Mouse (Mus musculus): ENCODE measurements around the gene St7.

St7 gene

DNA sequence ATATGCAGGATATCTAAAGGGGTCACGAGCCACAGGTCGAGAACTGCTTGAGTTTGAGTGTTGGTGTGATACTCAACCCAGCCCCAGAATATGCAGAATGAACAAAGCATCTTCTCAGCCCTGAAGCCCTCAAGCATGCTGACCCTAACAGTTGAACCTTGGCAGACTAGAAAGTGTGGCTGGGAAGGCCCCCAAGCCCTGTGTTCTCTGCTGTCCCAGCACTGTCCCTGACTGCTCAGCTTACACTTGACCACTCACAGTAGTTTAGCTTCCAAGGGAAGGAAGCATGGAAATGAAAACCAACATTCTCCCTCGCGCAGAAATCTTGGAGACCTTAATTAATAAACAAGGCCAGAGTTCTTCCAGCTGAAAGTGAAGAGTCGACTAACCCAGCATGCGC, 219.6 kb downstream of the St7 start:
- DNase-seq = no peak

DNA sequence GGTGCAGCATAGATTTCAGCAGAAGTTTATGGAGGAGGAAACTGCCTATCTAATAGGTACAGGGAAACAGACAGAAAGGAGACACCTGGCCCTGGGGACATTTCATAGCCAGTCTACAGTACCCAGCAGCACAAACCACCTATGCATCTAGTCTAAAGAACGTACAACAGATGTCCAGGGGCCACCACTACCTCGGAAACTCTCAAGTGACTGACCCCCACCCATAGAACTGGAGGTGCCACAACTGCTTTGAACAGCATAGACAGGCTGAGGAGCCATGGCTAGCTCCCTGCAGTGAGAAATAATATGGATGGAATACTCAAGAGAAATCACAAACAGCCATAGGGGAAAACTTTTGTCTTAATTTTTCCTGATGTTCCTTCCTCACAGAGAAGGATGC, 220.1 kb downstream of the St7 start:
- DNase-seq = no peak

DNA sequence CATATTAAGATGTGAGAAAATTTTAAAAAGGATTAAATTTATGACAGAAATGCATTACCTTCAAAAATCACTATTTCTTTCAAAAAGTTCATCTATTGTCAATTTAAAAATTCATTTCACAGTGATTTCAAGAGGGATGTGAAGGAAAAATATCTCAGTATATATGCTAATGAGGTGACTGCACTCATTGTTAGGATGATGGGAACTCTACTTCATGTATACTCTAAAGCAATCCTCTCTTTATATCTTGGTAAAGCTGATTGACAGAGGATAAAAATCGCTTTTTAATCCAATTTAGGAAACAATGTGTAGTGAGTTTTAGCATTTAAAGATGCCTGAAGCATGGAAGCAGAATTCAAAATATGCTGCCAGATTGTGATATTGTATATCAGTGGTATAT, 220.6 kb downstream of the St7 start:
- no peak for DNase-seq

DNA sequence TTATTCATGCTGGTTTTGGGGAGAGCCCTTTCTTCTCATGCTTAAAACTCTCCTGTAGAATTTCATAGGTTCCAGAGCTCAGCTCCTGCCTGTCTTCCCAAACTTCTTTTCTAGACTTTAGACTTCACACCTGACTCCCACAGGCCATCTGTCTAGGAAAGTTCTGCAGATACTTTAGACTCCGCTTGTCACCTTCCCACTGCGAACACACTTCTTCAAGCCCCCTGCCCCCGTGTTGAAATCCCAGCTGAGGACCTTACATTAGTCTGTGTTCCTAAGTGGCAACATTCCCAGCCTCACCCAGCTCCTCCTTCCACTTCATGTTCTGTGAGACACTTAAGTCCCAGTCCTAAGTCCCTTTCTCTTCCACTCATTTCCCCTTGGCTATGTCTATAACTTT, 221.6 kb downstream of the St7 start:
- no peak for DNase-seq

DNA sequence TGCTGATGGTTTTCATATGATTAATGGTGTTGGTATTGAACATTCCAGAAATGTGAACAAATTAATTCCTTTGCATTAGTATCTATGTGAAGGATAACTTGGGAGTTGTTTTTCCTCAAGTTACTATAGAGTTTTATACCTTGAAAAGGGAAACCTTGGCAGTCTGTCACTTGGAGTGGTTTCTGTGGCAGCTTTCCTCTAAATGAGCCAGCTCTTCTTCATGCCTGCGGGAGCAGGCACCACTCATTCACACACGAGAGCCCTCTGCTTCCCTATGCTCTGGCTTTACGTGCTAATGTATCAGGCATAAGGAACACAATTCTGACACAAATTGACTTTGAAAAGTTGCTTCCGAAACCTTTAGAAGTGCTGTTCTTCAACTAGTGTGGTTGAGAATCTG, 224.5 kb downstream of the St7 start:
- no peak for DNase-seq

DNA sequence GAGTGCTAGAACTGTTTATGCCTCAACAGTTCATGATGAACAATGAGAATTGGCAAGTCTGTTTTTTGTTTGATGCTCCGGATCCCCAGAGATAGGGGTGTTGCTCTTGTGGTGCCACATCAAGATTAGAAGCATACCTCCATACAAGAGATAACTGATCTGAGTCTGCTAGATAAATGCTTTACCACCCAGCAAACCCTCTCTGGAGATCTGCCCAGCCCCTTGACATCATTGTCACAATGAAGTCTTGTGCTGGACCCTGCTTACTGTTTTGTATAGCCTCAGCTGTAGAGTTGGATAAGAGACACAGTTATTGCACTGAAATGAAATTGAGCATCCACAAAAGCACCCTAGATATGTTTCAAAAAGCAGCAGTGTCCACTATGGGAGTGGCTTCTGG, 229.4 kb downstream of the St7 start:
- DNase-seq = no peak

DNA sequence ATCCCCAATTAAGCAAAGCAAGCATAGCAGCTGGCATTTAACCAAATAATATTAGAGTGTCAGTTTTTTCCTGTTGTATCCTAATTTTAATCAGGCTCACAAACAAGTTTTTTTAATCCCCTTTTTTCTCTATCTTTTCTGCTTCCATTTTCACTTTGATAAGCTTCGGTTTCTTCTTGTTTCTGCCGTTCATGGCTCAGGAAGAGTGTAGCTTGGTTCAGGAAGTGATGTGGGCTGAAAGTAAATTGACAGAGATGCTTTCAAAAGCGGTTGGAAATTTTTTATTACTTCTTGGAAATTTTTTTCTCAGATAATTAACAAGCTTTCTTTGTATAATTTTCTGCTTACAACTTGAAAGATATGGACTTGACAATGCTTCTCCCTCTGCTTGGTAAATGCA, 230.2 kb downstream of the St7 start:
- DNase-seq = no peak

DNA sequence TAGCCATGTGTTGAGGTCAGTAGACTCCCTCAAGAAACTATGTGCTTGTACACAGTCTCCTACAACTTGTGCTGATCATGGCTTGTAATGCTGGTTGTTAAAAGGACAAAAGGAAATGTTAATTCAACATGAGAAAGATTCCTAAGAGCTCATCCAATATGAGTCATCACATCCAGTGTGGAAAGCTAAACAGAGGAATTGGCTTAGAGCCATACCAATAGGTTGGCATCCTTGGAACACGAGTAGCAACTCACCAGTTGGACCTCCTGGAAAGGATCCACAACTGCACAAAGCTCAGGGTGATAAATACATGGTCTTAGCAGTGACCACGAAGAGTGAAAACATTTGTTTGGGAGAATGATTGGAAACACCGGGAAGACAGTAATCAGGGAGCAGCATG, 230.6 kb downstream of the St7 start:
- no peak for DNase-seq

DNA sequence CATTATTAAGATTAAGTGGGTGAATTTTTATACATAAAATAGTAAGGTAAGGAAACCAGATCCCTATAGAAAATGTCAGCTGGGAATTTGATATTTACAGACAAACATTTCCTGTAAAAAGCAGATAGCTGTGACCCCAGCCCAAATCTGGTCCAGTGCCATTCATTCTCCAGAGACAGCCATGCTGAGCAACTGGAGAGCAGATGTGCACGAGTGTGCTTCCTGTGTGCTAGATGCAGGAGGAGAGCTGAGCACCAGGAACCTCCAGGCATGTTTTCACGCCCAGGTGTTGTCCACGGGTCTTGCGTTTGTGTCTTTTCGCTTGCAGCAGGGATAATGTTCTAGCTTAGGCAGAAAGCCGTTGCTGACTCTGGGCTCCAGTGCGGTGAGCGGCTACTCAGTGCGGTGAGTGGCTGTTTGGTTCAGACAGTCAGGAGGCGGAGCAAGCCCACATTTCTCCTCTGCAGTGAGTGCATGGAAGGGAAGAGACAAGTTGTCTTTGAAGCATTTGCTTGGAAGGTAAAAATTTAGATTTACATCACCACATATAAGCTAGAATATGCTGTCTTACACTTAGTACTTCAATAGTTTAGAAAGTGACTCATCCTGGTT, 231.3 kb downstream of the St7 start:
- no peak for DNase-seq

DNA sequence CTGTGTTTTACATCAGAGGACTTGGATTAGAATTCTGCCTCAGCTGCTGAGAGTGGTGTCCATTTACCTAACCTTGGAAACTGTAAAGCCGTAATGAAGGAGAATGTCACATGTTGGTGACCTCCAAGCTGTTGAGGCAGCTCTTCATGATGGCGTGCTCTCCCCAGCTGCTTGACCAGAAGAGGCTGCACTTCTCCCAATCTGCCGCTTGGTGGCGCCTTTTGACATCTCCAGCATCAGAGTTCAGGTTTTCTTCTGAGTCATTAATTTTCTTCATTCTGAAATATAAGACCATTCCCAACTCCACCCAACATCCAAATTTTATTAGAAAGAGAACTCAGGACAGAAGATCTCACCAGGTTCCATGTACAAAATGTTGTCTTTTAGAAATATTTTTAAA, 232.5 kb downstream of the St7 start:
- no peak for DNase-seq

DNA sequence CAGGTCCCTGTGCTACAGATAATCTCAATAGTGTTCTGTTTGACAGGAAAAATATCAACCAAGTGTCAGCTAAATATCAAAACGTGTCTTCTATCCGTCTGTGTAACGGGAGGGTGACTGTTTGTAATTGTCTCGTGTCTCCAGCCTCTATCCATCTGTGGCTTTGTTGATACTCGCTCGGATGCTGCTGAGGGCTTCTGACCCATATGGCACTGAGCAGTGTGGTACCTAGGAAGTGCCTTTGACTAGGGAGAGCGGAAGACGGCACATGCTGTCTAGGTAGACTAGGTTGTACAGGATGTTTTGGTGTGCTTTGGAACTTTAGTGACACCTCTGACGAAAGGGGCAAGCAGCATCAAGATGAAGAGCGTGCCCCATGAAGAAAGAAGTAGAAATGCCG, 235.0 kb downstream of the St7 start:
- DNase-seq = no peak

DNA sequence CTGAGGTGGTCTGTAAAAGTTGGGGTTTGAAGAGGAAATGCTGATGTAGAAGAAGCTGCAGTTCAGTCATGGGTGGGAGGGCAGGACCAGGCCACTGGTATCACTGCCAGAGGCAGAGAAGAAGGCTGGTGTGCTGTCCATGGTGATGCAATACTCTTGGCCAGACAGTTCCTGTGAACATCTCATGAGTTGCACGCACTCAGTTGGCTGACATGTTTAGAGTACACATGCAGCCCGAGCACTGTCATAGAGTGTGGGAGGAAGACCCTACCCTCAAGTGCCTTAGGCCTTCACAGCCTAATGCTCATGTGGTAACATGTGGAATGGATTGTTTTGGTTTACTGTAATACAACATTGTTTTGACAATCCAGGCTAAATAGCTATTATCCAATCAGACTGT, 238.5 kb downstream of the St7 start:
- no peak for DNase-seq

DNA sequence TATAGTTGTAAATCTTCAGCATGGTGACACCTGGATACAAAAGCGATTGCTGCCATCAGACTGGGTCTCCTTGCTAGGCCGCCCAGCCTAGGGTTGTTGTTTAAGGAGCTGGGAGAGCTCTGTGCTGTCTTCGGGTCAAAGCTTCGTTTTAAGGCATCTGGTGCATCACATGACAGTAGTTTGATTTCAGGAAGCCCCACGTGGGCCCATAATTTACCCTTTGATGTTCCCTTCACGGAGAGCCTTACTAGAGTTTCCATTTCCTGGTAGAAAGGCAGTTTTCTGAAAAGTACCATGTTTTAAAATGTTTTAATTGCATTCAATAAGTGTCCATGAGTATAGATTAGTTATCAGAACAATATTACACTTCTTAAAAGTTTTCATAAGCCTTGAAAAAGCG, 239.1 kb downstream of the St7 start:
- DNase-seq = no peak

DNA sequence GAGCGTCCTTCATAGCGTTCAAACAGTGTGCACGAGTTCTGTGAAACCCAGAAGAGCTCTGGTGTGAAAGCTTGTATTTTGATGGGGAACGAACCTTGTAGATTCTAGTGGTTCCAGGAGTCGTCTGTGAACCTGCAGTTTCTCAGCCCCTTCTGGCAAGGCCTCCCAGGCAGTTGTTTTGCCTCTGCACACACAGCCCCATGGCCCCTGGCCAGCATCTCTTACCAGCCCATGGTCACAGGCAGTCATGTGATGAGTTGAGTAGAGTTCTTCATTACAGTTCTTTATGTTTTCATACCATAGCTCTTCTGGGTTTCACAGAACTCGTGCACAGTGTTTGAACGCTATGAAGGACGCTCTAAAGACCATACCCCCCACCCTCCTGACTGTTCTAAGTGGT, 240.1 kb downstream of the St7 start:
- DNase-seq = no peak

DNA sequence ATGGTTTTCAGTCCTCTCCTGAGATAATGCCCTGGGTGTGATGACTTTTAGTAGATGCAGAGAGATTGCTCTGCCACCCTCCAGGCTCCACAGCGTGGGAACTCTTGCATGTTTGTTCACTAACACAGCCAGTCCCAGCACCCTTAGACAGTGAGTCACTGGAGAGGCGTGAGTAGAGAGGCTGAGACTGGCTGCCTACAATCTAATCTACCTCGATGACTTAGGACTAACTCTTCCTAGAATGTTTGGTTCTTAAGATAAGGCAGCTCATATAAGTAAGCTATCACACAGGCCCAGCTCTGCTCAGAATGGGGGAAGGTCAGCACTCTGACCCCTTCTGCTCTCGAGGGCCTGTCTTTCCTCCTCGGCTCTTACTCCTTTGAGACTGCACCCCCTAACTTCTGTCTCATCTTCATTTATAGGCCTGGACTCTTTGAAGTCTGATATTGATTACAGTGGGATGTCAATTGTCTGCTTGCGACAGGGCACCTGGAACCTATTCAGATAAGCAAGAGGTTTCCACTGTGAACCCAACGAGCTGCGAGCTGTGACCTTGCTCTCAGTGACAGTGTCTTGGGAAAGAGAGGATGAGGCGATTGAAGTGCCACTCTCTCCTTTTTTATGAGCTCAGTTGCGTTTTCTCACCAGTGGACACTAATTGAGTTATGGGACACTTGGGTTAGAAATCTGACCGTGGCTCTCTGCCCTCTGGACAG, 246.1 kb downstream of the St7 start:
- no peak for DNase-seq

DNA sequence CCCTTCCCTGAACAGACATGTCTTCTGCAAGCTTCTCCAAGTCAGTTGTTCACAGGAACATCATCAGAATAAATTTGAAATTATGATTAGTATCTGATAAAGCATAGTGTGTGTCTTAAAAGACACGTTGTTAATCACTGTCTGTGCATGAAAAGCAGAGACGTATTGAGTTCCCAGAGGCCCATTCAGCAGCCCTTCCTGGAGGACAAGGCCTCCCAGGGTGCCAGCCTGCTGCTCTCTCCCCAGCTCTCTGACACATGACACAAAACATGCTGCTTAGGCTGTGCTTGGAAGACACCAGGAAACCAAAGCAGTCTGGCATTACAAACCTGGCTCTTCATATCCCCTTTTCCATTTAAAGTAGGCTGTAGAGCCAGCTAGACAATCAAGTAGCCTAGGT, 249.2 kb downstream of the St7 start:
- DNase-seq = no peak

DNA sequence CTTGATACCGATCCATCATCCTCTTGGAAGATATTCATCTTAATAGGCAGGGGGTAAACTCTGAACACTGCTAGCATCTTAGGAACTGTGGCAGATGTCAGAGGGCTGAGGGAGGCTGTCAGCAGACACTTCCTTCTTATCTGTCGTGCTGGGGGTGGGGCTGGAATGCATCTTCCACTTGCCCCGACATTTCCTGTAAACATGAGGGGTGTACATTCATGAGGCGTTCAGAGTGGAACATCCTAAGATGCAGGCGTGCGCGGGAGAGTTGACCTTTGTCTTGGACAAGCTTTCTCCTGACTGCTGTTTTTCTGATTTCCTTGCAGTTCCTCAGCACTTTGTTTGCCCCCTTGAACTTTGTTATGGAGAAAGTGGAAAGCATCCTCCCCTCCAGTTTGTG, 249.6 kb downstream of the St7 start:
- DNase-seq = no peak

DNA sequence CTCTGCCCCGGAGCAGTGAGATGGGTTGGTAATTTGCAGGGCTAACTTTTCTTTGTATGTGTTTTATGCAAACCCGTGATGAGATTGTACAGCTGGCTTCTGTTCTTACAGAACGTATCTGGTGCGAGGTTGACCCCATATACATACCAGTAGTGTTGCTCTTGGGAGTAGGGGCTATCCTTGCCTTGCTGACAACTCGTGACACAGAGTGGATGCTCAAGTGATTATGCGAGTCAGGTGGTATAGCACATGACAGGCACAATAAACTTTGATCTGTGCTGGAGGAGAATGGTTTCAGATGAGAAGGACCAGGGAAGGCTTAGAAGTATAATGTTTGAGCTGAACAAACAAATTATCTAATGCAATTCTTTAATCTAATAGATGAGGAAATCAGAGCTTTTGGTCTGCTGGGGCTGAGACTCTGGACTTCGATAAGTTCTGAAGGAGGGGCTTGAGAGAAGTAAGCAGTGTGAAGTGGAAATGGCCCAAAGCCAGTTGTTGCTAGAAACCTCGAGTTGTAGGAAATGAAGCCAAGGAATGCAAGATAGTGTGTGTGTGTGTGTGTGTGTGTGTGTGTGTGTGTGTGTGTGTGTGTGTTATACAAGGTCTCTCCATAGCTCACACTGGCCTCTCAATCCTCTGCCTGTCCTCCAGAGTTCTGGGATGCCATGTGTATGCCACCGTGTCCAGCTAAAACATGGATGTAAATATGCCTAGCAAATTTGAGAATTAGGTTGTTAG, 251.3 kb downstream of the St7 start:
- DNase-seq = no peak

DNA sequence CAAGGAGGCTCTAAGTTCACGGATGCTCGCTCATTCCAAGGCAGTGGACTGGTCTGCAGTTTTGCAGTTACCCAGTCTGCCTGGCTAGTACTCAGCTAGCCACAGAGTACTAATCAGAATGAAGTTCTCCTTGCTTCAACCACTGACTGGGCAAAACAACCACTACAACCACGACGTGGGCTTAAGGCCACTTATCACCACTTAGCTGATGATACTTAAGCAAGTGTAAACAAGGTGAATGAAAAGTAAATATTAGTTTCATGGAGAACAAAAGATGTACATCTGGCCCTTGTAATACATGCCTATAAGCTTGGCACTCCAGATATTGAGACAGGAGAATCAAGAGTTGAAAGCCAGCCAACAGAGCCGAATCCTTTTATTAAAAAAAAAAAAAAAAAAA, 253.7 kb downstream of the St7 start:
- DNase-seq = no peak

DNA sequence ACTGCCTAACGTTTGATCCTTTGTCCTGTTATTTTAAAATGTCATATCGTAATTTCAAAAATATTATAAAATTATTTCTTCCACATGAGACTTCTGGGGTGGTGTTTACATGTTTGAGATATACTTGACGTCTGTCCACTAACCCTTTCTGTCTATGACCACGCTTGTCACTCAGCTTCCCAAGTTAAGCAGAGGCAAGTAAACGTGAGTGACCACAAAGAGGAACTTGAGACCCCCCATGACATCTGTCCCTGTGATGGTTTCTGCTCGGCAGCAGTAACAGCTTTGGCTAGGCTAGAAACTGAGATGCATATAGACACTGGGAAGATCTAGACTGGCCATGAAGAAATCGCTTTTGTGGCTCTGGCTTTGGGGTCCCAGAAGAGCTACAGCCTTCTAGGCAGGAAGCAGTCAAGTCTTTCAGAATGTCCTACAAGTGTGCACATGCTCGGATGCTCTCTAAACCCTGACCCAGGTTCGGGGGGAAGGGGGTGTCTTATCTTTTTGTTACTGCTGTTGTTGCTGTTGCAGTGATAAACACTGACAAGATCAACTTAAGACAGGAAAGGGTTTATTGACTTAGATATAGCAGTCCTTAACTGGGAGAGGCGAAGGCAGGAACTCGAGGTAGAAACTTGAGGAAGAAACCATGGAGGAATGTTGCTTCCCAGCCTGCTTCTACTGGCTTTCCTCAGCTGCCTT, 254.5 kb downstream of the St7 start:
- DNase-seq = no peak

DNA sequence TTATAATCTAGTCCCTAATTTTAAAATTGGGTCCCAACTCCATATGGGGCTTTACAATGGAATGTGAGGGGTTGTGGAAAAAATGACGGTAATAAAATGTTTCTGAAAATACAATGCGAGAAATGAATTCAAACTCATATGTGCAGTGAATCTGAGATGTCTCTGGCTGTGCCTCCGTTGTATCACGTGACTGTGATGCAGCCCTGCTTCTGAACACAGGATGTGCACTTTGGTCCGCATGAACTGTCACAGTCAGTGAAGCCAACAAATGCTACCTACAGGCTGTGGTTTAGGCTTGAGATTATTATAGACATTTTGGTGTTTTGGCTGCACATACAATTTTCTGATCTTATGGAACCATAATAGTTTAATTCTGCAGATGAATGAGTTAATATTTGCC, 256.4 kb downstream of the St7 start:
- DNase-seq = no peak

DNA sequence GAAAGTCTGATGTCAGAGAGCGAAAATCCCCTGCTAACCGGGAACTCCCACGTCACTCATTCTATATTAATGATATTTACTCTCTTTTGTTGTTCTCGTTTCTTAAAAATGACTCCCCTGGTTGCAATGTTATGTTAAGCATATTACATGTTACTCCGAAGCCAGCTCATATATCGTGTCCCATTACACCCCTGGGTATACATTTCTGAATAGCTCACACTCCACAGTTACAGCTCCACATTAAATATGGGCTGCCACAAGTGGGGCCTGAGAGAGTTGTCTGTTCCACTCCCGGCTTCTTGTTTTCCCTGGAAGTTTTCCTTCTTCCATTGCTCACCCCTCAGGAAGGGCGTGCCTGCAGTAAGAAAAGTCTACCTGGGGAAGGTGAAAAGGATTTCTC, 259.0 kb downstream of the St7 start:
- no peak for DNase-seq

DNA sequence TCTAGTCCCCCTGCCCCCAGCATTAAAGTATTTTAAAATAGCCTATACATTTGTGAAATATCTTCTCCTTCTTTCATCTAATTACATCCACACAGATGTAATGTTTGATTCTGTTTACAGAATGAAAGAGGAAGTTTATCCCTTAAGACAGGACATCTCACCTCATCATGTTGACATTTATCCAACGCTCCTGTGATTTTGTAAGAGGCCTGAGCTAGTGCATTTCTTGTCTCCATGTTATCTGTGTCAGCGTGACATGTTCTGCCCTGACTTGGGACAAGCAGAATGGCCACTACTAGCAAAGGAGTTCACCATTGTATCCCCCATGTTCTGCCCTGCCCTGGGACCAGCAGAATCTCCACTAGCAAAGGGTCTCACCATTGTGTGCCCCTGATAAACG, 270.7 kb downstream of the St7 start:
- no peak for DNase-seq

Measured in layer of hippocampus, adult 9-11 months (tissue).